Mouse (Mus musculus) liver, adult 10 weeks (tissue): Measurements from ENCODE around the gene Olfr96. TPM values are rescaled to one million over a fixed set of nuclear protein-coding genes. Genes with fewer than 3 reads are reported as not detected.

Source experiments
- polyA plus RNA-seq: library from polyadenylated mRNA; stranded (reverse); fragments of 350-450 nt; fragmentation: Illumina TruSeq; extraction: RNeasy Lipid Tissue Mini Kit (QIAGEN cat#74804); gene quantifications from one replicate; pipeline ENCODE4 v1.2.3, GENCODE M21; 2014; ENCODE audit warnings: low read depth, low replicate concordance

The Olfr96 gene
- not detected for polyA plus RNA-seq

GRCm38 (mm10) chr17:37219846-37220245 is at the start of gene Olfr96:
Gene Olfr96 (plus strand): TSS chr17:37220146.

GRCm38 (mm10) chr17:37193656-37194055 is 26.3 kb upstream of the Olfr96 start, which contains the start of gene Ubd:
Gene Ubd (plus strand): TSS chr17:37193892.

GRCm38 (mm10) chr17:37200894-37201293 is 19.1 kb upstream of the Olfr96 start, which contains the start of gene Olfr94:
Gene Olfr94 (minus strand): TSS chr17:37200994.

GRCm38 (mm10) chr17:37213018-37213417 is 6.9 kb upstream of the Olfr96 start, which contains the start of gene Olfr95:
Gene Olfr95 (minus strand): TSS chr17:37213118.

GRCm38 (mm10) chr17:37237230-37237629 is 17.3 kb downstream of the Olfr96 start, which contains the start of gene Olfr97:
Gene Olfr97 (minus strand): TSS chr17:37237330.

GRCm38 (mm10) chr17:37263626-37264025 is 43.7 kb downstream of the Olfr96 start, which contains the start of gene Olfr98:
Gene Olfr98 (minus strand): TSS chr17:37263749.

GRCm38 (mm10) chr17:37270058-37270701 is 50.2 kb downstream of the Olfr96 start, which contains the start of gene H2-M3:
Gene H2-M3 (plus strand): TSS chr17:37270220.

Other genes starting within 250 kb of the Olfr96 start
- not detected for gene 2410137M14Rik, start 238.9 kb upstream of the Olfr96 start, polyA plus RNA-seq
- not detected for gene H2-M5, start 230.6 kb upstream of the Olfr96 start, polyA plus RNA-seq
- gene Zfp57, start 219.0 kb upstream of the Olfr96 start, polyA plus RNA-seq: 1.9 TPM
- gene Mog, start 196.7 kb upstream of the Olfr96 start, polyA plus RNA-seq: not detected
- 2.8 TPM for gene Gabbr1, start 174.2 kb upstream of the Olfr96 start, polyA plus RNA-seq
- gene Olfr90, start 131.6 kb upstream of the Olfr96 start, polyA plus RNA-seq: not detected
- gene Olfr91, start 121.9 kb upstream of the Olfr96 start, polyA plus RNA-seq: not detected
- not detected for gene Olfr92, start 100.1 kb upstream of the Olfr96 start, polyA plus RNA-seq
- gene Olfr93, start 58.7 kb upstream of the Olfr96 start, polyA plus RNA-seq: not detected
- 0.61 TPM for gene Ubd, start 26.3 kb upstream of the Olfr96 start, polyA plus RNA-seq
- not detected for gene Olfr94, start 19.2 kb upstream of the Olfr96 start, polyA plus RNA-seq
- not detected for gene Olfr95, start 7.0 kb upstream of the Olfr96 start, polyA plus RNA-seq
- not detected for gene Olfr97, start 17.2 kb downstream of the Olfr96 start, polyA plus RNA-seq
- gene Olfr98, start 43.6 kb downstream of the Olfr96 start, polyA plus RNA-seq: not detected
- gene H2-M3, start 50.1 kb downstream of the Olfr96 start, polyA plus RNA-seq: 1.0 TPM
- not detected for gene Olfr99, start 63.3 kb downstream of the Olfr96 start, polyA plus RNA-seq
- not detected for gene Olfr101, start 84.2 kb downstream of the Olfr96 start, polyA plus RNA-seq
- not detected for gene Olfr102, start 96.9 kb downstream of the Olfr96 start, polyA plus RNA-seq
- gene Olfr103, start 119.6 kb downstream of the Olfr96 start, polyA plus RNA-seq: not detected
- not detected for gene Olfr104-ps, start 139.4 kb downstream of the Olfr96 start, polyA plus RNA-seq
- not detected for gene Olfr105-ps, start 158.9 kb downstream of the Olfr96 start, polyA plus RNA-seq
- gene Olfr106-ps, start 170.2 kb downstream of the Olfr96 start, polyA plus RNA-seq: not detected
- gene Olfr107, start 179.1 kb downstream of the Olfr96 start, polyA plus RNA-seq: not detected
- not detected for gene Olfr108, start 225.3 kb downstream of the Olfr96 start, polyA plus RNA-seq
- not detected for gene Olfr109, start 238.8 kb downstream of the Olfr96 start, polyA plus RNA-seq